ENCODE assay signal across 9 mouse cellular contexts in the genomic region with DNA sequence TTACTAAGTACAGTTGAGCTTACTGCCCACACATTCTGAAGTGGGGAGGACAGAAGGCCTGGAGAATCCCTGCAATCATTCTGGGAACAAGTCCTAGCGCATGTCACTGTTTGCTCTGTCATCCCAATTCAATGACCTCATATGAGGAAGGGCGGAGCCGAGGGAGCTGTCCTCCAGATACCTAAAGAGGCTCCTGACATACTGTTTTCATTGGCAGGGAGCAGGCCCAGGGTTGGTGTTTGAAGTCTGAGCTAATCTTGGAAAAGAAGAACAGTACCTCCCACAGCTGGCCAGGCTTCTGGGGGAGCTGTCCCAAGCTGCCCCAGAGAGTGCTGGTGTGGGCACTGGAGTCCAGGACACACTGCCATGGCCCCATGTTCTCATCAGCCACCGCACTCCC. TPM values are rescaled to one million over a fixed set of nuclear protein-coding genes. Genes with fewer than 3 reads are reported as not detected.
DNase-seq lines count a peak whose midpoint lies in the region; ATAC-seq lines count a peak whose summit lies in the region.
"Had no signal": no experiment of that assay in that cellular context is flagged by ENCODE, and none has a peak within 500 bp of the region (broad histone marks: within the 10 kb centered on the region; RNA-seq: fewer than 3 reads in every experiment).

No protein-coding gene starts in this region.

- ATAC-seq in monocyte, adult 5-6 weeks (replicated peaks; ENCODE audit: insufficient number of reproducible peaks, low FRiP score, low TSS enrichment, poor library complexity, severe bottlenecking) = no peak

- DNase-seq in left cerebral cortex, postnatal 36 days (ENCODE audit: low spot score in 2 of 2) = peak; percentile 19 to 24
- no peak for DNase-seq in left cerebral cortex, postnatal 4 days
- peak; percentile 61 for DNase-seq in brain, adult 2 months (ENCODE audit: low read depth, low spot score)
- peak; percentile 83 for DNase-seq in heart, adult 8-10 months (ENCODE audit: low spot score)
- DNase-seq in lung, postnatal 14 days = peak; percentile 23
- DNase-seq in cerebellum, adult 8-10 months = no peak
- no peak for DNase-seq in layer of hippocampus, postnatal 14 days (ENCODE audit: low spot score in 2 of 2)
- DNase-seq: cerebellum, adult 11-12 months had no signal

- intact Hi-C loops in left cerebral cortex, postnatal 36 days (cut with DNase I) = loop anchor here (5.0 to 10.0 kb wide), 2 partner anchors 32 to 740 kb away; a partner anchor contains a TSS
- intact Hi-C loops in left cerebral cortex, postnatal 4 days (cut with DNase I) = loop anchor here (2.0 to 10.0 kb wide), 2 partner anchors 574 to 740 kb away; no protein-coding TSS in a partner anchor

RNA-seq across cellular contexts. Expression of a gene that starts 31.8 kb away (rescaled TPM):
- 10 to 100 TPM; 82.6 to 94.8 TPM for total RNA-seq in left cerebral cortex, postnatal 36 days (2021)
- total RNA-seq in left cerebral cortex, postnatal 4 days (2021) = 100 to 1,000 TPM; 116 to 121 TPM
- 100 to 1,000 TPM; 306 to 352 (median 322) TPM for total RNA-seq in heart, adult 8-10 months (2022)
- total RNA-seq in layer of hippocampus, postnatal 14 days (2021) = 100 to 1,000 TPM; 109 to 114 TPM
- 184 to 237 TPM (median 196 TPM) in 3 replicates for total RNA-seq in monocyte, adult 5-6 weeks (2017)

RNA-seq across cellular contexts. Expression of a gene that starts 37.4 kb away (rescaled TPM):
- total RNA-seq in left cerebral cortex, postnatal 36 days (2021) = 10 to 100 TPM; 17.7 to 17.9 TPM
- total RNA-seq in left cerebral cortex, postnatal 4 days (2021) = 10 to 100 TPM; 17.6 to 17.9 TPM
- 10 to 100 TPM; 12.8 to 13.8 (median 12.9) TPM for total RNA-seq in heart, adult 8-10 months (2022)
- 10 to 100 TPM; 17.5 to 17.7 TPM for total RNA-seq in layer of hippocampus, postnatal 14 days (2021)
- 18.5 to 33.7 TPM (median 23.3 TPM) in 3 replicates for total RNA-seq in monocyte, adult 5-6 weeks (2017)

RNA-seq across cellular contexts. Expression of a gene that starts 38.2 kb away (rescaled TPM):
- 10 to 100 TPM; 47.6 to 55.1 TPM for total RNA-seq in left cerebral cortex, postnatal 36 days (2021)
- total RNA-seq in left cerebral cortex, postnatal 4 days (2021) = 10 to 100 TPM; 41.5 to 48.7 TPM
- 10 to 100 TPM; 20.2 to 24.4 (median 23.1) TPM for total RNA-seq in heart, adult 8-10 months (2022)
- total RNA-seq in layer of hippocampus, postnatal 14 days (2021) = 10 to 100 TPM; 51.5 to 53.4 TPM
- 68.9 to 82.2 TPM (median 69.9 TPM) in 3 replicates for total RNA-seq in monocyte, adult 5-6 weeks (2017)

Comparison
In these comparisons a context has a peak if more than half of its experiments do, and no peak if none do; other contexts are left out.
1. DNase-seq: peak in left cerebral cortex, postnatal 36 days (2 of 2), brain, adult 2 months (single experiment), heart, adult 8-10 months (single experiment) and lung, postnatal 14 days (single experiment); none in left cerebral cortex, postnatal 4 days (single experiment), cerebellum, adult 8-10 months (single experiment) and layer of hippocampus, postnatal 14 days (0 of 2).